Mouse (Mus musculus): ENCODE data around the gene Macrod1.

DNA sequence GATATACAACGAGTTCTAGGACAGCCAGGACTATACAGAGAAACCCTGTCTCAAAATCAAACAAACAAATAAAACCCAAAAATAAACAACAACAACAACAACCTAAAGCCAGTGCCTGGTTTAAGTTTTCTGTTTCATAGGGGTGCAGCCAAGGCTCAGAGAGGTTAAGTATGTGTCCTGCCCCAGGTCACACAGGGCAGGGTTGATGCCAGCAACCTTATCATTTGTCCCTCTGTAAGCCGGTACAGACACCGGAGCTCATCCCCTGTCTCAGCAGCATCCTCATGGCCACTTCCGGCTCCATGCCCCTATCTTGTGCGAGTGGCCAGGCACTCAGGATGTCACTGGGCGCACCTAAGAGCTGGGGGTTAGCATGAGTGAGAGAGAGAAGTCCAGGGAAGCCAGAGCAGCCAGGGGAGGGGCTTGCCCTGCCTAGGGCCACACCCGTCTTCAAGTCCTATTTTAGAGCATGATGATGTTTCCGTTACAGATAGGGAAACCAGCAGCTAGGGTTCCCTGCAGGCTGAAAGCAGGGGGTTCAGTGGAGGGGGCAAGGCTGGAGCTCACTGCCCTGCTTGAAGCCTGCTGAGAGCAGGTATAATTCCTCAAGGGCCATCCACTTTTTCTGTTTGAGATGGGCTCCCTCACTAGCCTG lies 61.2 kb downstream of the Macrod1 start:
- no peak for TF ChIP-seq CTCF (IDR thresholded peaks at IDR 0.05; ENCODE audit: control insufficient read depth, insufficient read depth, low read length)
- no peak for TF ChIP-seq POLR2A (IDR thresholded peaks at IDR 0.05; ENCODE audit: borderline replicate concordance, control insufficient read depth, low read depth, low read length)
